Mouse (Mus musculus) layer of hippocampus, adult 9-10 months (tissue): ENCODE data around the gene Masp2.

ENCODE experiments used
- DNase-seq: peaks from one replicate; pipeline ENCODE4 v3.0.0; 2022; ENCODE audit warnings: low spot score

The Masp2 gene

DNA sequence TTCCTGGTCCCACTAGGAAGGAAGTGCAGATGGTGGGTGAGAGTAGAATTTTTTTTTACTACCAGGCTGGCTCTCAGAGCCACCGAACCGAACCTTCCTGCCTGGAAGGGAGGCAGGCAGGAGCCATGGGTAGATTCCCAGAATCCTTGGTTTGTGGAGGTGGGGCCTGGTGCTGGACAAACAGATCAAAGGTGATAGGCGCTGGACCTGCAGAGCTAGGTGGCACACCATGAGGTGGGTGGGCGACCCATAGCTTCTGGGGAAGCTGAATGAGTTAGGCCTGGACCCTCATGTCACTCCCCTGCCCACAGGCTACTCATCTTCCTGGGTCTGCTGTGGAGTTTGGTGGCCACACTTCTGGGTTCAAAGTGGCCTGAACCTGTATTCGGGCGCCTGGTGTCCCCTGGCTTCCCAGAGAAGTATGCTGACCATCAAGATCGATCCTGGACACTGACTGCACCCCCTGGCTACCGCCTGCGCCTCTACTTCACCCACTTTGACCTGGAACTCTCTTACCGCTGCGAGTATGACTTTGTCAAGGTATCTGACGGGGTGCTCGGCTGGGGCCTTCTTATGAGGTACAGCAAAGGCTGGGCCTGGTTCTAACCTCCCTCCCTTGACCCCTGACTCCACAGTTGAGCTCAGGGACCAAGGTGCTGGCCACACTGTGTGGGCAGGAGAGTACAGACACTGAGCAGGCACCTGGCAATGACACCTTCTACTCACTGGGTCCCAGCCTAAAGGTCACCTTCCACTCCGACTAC, at the start of gene Masp2:
TSS of gene Masp2 (plus strand) at position 198 of the 764 bp plus-strand sequence.
- no peak for DNase-seq

DNA sequence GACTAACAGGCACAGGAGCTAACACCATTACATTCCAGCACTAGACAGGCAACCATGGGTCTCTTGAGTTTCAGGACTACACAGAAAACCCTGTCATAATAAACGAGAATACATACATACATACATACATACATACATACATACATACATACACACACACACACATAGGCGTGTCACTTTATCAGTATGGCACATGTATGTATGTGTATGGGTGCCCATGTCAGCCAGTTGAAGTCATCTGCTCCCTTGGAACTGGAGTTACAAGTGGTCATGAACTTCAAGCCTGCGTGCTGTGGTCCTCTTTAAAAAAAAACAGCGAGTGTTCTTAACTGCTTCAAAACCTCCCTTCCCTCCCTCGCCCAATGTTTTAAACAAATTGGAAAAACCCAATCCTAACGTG, 44.6 kb upstream of the Masp2 start:
- no peak for DNase-seq

DNA sequence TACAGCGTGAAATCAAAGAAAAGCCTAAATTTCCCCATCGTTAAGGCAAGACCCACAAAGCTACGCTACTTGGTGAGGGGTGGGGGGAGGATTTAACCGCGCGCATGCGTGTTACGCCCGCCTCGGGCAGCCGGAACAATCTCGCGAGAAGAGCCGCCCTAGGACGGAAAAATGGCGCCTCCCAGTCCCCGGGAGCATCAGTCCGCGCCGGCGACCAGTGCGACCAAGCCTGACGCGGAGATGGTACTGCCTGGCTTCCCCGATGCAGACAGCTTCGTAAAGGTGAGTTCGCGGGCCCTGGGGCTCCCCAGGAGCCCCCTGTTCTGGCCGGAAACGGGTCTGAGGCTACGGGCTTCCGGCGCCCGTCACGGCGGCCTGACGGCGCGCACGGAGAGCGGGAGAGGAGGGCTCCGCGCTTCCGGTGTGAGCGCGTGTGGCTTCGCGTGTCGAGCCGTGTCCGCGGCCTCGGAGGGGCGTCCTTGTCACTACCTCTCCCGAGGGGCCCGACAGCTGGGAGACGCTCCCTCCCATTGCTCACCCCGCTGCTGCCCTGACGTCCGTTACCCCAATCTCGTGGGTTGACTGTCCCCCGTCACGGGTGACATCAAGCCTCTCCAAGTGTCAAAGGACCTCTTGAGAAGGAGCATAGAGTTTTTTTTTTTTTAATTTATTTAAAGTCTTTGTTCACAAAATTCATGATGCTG, 43.9 kb upstream of the Masp2 start, which contains the start of gene Exosc10:
TSS of gene Exosc10 (plus strand) at position 133 of the 704 bp plus-strand sequence.
- DNase-seq: peak; percentile 71

DNA sequence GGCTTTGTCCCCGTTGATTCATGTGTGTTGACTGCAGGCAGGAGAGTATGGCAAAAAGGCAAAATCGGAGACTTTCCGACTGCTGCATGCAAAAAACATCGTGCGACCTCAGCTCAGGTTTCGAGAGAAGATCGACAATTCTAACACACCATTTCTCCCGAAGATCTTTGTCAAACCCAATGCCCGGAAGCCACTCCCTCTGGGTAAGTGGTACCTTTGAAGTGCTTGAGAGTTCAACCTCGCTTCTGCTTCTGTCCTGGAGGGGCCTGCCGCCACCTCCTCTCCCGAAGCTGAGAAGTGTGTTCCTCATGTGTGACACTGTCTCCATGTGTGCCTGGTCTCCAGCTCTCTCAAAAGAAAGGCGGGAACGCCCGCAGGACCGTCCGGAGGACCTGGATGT, 39.7 kb upstream of the Masp2 start:
- no peak for DNase-seq

DNA sequence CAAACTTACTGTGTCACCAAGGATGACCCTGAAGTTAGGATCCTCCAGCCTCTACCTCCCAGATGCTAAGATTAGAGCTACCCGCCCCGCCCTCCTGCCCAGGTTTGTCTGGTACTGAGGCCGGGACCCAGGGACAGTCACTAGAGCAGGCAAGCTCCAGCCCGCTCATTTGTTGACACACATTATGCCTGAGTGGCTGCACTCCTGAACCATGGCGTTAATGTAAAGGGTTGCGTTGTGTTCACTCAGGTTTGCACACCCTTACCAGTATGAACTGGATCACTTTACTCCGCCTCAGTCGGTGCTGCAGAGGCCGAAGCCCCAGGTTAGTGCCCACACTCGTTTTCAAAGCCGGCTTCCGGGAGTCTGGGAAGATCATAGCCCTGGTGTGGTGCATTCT, 38.8 kb upstream of the Masp2 start:
- DNase-seq: no peak

DNA sequence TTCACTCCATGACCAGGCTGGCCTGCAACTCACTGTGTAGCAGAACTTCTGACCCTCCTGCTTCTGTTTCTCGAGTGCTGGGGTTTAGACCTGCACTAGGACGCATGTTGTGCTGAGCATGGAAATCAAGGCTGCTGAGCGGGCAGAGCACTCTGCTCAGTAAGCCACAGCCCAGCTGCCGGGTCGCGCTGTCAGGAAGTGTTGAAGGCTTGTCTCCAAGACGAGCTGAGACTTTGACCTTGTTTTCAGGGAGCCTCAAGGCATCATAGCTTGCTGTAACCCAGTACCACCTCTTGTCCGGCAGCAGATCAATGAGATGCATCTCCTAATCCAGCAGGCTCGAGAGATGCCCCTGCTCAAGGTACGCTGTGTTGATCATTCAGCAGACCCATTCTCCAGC, 32.2 kb upstream of the Masp2 start:
- DNase-seq: no peak

DNA sequence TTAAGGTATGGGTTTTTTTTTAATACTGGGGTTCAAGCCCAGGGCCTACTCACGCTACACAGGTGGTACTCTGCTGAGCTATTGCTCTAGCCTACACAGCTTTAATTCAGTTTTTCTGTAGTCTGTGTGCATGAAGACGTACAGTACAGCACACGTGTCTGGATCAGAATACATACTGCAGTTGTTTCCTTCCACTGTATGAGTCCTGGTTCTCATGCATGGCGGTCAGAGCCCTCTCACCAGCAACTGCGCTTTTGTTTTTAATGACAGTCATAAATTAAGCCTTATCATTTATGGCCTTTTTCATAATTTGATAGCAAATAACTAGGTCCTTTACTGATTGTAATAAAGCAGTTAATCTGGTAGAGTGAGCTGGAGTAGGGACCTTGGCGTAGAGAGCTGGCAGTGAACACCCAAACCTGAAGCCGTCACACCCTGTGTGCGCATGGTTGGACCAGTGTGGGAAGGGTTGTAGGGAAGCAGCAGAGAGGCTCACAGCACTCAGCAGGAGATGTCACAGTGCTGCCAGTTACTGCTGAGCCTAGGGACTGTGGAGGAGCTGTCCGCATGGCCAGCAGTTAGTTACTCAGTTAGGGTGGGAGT, 31.6 kb upstream of the Masp2 start:
- DNase-seq: no peak

DNA sequence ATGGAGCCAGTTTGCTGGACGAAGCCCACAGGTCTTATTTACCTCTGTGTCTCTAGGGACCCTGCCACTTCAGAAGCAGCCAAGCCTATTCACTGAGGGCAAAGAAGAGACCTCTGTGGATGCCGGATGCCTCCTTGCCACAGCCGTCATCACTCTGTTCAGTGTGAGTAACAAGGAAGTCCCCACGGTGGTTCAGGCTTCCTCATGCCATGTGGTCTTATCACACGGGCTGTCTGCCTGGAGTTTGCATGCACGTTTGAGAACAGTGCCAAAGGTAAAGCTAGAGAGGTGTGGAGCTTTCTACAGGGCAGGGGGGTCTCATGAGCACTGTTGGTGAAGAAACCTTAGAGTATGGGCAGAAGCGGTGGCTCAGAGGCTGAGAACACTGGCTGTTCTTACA, 29.1 kb upstream of the Masp2 start:
- no peak for DNase-seq

DNA sequence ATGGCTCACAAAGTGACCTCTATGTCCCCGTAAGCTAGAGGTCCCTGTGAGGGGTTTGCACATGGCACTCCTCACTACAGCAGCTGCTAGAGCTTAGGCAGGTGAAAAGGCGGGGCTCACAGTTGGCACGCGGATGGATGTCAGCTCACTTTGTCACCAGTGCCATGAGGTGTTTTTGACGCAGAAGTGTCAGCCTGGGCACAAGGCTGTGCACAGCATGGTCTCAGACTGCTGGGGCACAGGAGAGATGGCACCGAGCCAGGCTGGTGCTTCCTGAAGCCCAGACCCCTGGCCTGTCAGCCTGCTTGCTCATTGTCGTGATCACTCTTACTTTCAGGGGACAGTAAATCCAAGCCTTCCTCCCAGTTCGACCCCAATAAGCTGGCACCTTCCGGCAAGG, 21.6 kb upstream of the Masp2 start:
- DNase-seq: no peak

DNA sequence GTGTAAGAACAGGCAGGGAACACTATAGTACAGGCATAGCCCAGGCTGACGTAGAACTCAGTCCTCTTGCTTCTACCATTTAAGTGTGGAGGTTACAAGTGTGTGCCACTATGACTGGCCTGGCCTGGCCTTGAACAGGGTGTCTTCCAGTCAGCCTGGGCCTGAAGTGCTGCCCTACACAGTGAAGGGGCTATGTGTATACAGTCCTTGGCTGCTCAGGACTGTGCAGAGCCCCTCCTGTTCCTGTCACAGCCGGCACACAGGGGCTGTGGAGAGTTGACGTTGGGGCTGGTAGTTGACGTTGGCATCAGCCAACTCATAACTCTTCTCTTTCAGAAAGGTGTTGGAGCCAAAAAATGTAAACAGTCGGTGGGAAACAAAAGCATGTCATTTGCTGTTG, 20.9 kb upstream of the Masp2 start:
- DNase-seq: no peak

DNA sequence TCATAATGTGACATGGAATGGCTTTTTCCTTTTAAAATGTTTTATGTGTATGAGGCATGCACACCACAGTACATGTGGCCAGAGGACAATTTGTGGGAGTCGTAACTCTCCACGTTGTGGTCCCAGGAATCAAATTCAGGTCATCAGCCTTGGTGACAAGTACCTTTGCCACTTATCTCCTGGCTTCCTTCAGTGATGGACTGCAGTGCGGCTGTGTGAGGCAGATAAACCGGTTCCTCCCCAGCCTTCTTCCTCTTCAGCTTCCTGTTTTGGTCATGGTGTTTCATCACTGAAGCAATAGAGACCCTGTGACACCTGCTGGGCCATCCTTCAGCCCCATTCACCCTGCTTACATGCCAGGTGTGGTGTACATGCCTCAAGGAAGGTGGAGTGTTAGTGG, 19.1 kb upstream of the Masp2 start:
- no peak for DNase-seq

DNA sequence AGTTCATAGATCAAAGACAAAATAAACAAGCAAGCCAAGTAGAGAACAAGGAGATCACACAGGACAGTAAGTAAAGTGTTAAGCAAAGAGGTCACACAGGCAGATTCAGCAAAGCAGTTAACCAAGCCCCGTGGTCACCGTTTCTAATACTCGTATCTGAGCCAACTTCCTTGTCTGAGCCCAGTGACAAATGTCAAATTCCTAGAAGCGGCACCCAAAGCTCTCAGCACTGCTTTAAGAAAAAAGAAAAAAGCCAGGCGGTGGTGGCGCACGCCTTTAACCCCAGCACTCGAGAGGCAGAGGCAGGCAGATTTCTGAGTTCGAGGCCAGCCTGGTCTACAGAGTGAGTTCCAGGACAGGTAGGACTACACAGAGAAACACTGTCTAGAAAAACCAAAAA, 15.7 kb upstream of the Masp2 start:
- no peak for DNase-seq

DNA sequence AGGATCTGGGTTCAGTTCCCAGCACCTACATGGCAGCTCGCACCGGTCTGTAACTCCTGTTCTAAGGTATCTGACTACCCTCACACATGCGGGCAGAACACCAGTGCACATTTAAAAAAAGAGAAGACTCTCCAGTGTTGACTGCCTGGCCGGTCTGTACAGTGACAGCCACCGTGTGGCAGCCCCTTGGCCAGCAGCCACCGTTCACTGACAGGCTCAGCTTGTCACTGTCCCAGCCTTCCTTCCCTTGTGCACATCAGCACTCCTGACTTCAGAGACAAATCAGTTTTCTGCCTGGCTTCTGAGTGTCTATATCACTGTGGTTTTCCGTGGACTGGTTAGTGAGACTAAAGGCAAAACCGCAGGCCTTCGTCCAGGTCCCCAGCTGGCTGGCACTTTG, 13.6 kb upstream of the Masp2 start:
- no peak for DNase-seq

DNA sequence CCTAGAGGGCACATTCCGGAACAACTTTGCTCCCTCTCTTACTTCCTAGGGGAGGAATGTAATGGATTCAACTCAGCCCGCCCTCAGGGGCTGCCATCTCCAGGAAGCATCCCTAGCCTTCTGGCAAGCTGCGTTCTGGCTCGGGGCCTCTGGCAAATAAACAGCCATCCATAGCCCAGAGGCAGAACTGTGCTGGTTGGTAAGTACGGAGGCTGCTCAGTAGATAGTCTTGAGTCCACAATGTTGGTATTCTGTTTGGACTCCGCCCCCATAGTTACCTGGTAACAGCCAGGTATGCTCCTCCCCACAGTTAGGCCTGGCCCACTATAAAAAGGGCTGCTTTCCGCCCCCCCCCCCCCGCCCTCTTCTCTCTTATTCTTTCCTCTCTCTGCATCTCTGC, 12.8 kb upstream of the Masp2 start:
- no peak for DNase-seq

DNA sequence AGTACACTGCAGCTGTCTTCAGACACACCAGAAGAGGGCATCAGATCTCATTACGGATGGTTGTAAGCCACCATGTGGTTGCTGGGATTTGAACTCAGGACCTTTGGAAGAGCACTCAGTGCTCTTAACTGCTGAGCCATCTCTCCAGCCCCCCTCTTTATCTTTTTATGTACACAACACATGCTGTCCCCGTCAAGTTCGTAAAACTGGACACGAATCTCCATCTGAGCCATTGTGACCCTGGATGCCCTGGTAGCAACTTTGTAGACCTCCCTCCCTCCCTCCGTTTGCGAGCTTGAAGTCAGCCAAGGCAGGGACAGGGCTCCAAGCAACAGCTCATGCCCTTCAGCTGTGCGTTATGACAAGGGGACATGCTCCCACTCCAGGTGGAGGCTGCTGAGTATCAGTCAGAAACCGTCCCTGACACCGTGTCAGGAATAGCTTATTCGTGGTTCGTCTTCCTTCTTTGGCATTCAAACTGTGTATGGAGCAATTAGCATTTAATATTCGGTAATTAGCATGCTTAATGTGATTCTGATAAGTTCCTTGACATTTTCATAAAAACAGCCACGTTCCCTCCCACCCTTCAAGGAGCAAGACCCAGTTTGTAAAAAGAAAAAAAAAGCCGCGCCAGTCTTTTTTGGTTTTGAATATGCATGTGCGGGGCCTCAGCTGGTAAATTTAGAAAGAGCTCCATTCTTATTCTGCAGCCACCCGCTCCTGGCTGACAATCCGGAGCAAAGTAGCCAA, 11.8 kb upstream of the Masp2 start:
- no peak for DNase-seq

DNA sequence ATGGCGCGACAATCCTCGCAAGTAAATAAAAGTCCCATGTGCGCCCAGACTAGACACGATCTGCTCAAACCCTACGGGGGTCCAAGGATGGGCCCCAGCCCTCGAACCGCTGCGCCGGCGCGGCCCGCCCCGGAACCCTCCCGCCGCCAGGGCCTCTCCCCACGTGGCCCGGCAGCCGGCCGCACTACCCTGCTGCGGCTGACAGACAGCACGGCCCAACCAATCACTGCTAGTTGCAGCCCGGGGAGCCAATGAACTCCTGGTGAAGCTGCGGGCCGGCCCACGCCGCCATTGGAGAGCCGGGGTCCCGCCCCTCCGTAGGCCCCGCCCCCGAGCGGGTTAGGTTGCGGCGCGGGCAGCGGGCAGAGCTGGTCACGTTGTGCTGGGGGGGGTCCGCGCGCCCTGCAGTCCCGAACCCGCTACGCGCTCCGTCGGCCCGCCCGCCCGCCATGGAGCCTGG, 11.2 kb upstream of the Masp2 start, which contains the start of gene Srm:
TSS of gene Srm (plus strand) at position 333 of the 460 bp plus-strand sequence.
- peak; percentile 94 for DNase-seq

DNA sequence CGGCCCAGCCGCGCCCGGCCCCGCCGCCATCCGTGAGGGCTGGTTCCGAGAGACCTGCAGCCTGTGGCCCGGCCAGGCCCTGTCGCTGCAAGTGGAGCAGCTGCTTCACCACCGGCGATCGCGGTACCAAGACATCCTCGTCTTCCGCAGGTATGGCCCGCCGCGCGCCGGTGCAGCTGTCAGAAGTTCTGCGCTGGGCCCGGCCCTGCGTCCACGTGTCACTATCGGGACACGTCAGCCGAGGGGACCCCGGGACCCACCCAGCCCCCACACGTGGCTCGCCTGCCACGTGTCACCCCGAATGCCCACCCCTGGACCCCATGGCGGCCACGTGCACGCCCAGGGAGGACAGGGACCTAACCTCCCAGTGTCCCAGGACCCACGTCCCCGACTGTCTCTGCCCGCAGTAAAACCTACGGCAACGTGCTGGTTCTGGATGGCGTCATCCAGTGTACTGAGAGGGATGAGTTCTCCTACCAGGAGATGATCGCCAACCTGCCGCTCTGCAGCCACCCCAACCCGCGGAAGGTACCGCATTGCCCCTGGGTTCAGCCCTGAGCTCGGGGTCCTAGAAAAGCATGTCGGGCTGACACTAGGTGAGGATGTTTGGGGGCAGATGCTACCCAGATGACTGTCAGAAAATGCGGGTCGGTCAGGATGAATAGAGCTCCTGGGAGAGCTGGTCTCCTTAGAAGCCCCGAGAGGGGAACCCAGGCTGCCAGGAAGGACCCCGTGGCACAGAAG, 10.5 kb upstream of the Masp2 start:
- no peak for DNase-seq

DNA sequence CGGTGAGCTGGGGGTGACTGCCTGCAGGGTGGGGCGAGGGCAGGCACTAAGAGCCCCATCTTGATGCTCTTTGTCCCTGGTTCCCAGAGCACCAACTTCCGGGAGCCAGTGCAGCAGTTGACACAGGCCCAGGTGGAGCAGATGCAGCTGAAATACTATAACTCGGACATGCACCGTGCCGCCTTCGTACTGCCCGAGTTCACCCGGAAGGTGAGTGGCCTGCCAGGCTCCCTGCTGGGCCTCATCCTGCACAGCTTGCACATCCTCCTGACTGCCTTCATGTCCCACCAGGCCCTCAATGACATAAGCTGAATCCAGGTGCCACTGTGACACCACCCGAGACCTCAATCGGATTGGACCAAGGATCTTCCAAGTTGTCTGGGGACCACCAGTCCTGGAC, 8.4 kb upstream of the Masp2 start:
- no peak for DNase-seq

DNA sequence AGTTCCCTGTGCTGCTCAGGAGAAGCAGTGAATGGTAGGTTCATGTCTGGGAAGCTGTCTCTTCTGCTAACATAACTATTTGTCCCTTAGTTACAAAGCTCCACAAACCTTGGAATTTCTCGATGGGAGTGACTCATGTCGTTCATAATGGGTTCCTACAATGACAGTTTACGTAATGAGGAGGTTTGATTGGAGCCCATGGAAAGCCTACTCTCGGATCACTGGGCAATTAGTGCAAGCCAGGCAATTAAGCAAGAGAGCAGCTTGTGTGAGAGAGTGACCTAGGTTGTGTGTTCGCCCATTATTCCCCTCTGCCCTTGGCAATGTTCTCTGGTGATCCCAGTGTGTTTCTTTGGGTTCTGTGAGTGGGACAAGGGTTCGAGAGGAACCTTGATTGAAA, 6.4 kb upstream of the Masp2 start:
- no peak for DNase-seq

DNA sequence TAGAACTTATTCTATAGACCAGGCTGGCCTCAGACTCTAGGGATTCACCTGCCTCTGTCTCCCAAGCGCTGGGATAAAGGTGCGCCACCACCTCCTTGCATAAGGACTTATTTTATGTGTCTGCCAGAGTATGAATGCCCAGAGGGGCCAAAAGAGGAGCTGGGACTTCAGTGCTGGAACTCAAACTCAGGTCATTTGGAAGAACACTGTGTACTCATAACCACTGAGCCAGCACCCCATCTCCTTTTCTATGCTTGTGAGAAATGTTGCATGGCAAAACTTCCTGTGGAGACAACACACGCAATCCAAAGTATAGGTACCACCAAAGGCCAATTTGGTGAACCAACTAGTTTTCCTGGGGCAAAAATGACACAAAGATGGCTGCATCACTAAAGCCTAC, 5.6 kb upstream of the Masp2 start:
- no peak for DNase-seq

DNA sequence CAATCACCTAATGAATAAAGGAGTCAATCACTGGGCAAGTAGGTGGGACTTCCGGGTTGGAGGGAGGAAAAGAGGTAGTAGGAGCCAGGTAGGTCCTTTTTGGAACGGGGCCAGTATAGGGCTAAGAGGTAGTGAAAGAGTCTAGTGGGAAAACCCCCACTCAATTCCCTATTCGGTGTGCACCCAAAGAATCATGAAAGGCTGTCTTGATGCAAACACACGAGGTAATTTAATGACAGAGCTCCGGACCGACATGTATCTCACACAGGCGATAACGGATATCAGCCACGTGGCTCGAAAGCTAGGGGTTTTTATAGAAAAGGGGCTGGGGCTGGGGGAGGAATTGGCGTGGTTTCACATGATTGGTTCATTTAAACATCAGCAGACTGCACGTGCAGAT, 3.5 kb upstream of the Masp2 start:
- DNase-seq: no peak

DNA sequence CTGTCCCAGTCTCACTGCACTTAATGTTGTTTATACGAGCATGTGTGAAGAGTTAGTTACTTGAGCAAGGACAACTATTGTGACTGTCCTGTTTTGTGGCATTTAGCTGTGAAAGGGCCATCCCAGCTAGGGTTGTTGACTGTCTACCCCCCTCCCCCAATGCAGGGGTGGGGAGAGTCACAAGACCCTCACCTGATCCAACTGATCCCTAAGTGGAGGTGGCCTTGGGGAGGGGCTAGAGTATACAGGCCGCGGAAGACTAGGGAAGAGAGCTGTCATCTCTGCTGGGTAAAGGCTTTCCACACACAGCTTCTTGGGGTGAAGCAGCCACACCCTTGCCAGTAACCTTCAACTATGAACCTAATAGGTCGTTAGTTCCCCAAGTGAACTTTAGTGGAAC, 2.0 kb upstream of the Masp2 start:
- no peak for DNase-seq
